Mouse (Mus musculus) small intestine, adult 2 months (tissue): ENCODE measurements around the gene Nr5a2.

Experiments used
- CTCF ChIP-seq: fragments of 200-500 bp; IDR thresholded peaks from 2 replicates; pipeline ENCODE4 v1.5.1; 2012; ENCODE audit warnings: low read depth, mild to moderate bottlenecking, control low read depth, inconsistent platforms, low read length, moderate library complexity, mixed read lengths; ENCODE audit not compliant: insufficient replicate concordance, insufficient read length; ENCODE audit errors: extremely low read depth
- POLR2A ChIP-seq: fragments of 200-500 bp; IDR thresholded peaks from 2 replicates; pipeline ENCODE4 v1.6.1; 2012; ENCODE audit warnings: low read depth, mild to moderate bottlenecking, control low read depth, inconsistent platforms, low read length, moderate library complexity

DNA sequence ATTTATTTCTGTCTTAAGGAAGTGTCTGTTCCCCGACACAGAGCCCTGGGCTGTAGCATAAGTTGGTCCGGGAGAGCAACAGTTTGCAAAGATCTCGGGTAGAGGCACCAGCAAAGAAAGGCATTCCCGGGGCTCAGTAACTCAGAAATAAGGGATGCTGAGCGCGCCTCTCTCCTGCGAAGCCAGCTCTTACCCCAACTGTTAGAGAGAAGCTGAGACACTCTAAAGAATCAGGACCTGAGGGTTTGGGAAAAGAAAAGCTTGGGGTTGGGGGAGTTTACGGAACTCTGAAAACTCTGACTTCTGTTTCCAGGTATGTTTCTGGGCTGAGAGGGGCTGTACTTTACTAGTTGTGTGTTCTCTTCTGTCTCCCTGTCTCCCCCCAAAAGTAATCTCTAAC lies 13.8 kb downstream of the Nr5a2 start:
- TF ChIP-seq CTCF, result no peak
- TF ChIP-seq POLR2A, result no peak
